Mouse (Mus musculus) heart, adult 2 months (tissue): ENCODE results near the gene Syce3.

ENCODE experiments used
- CTCF ChIP-seq: fragments of 200-600 bp; IDR thresholded peaks from 2 replicates; pipeline ENCODE4 v1.8.1; 2022; ENCODE audit warnings: antibody characterized with exemption, mild to moderate bottlenecking, moderate library complexity
- POLR2A ChIP-seq: fragments of 200-500 bp; IDR thresholded peaks from 2 replicates; pipeline ENCODE4 v1.6.1; 2011; ENCODE audit warnings: mild to moderate bottlenecking, low read depth, low read length, control low read depth; ENCODE audit not compliant: insufficient read depth

GRCm38 (mm10) chr15:89428136-89428790 is 18.0 kb upstream of the Syce3 start:
- TF ChIP-seq POLR2A (no peak), CTCF (no peak)
